Mouse (Mus musculus): ENCODE results near the gene Tpsg1.

DNA sequence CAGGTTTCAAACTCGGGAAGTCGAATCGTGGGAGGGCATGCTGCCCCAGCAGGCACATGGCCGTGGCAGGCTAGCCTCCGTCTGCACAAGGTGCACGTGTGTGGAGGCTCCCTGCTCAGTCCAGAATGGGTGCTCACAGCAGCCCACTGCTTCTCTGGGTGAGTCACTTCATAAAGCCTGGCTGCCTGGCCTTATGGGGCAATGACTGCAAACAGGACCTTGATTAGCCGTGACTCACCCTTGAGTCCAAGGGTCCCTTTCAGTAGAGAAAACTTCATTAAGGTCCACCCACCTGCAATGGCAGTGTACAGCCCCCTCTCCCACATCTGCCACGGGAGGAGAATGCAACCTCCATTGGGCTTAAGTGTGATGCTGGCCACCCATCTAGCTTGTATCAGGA, 3.4 kb downstream of the Tpsg1 start:
- no peak for TF ChIP-seq CTCF (IDR thresholded peaks at IDR 0.05; ENCODE audit: low read depth, low read length)
- no peak for TF ChIP-seq TAL1 (conservative IDR thresholded peaks at IDR 0.05; ENCODE audit: low read depth, low read length)
- TF ChIP-seq GATA1 (IDR thresholded peaks at IDR 0.05; ENCODE audit: borderline replicate concordance, low read length) = no peak
- no peak for TF ChIP-seq POLR2AphosphoS5 (IDR thresholded peaks at IDR 0.05; ENCODE audit: insufficient replicate concordance, low read depth, low read length)
- no peak for TF ChIP-seq GATA2 (IDR thresholded peaks at IDR 0.05; ENCODE audit: borderline replicate concordance, low read depth, low read length)
